Mouse (Mus musculus): ENCODE measurements around the gene Retreg3. TPM values are rescaled to one million over a fixed set of nuclear protein-coding genes. Genes with fewer than 3 reads are reported as not detected.

Retreg3 gene
- polyA plus RNA-seq, 1 experiment: 41.2 TPM

GRCm38 (mm10) chr11:101063676-101064327 is 55.9 kb downstream of the Retreg3 start:
- peak overlapping the region; percentile 43 for H3K4me2 ChIP-seq (ENCODE audit: low read depth)
- peak in 2 of 3 experiments; percentile 19 to 69 for TF ChIP-seq MYOD1 (IDR thresholded peaks at IDR 0.05; ENCODE audit: control insufficient read depth in 1 of 3, insufficient read length in 2 of 3, low read depth in 2 of 3)
- peak; percentile 48 for TF ChIP-seq TCF12 (IDR thresholded peaks at IDR 0.05; ENCODE audit: insufficient read depth, poor library complexity, severe bottlenecking)
- peak; percentile 9 to 64 (median 58) for TF ChIP-seq MYOG (IDR thresholded peaks at IDR 0.05; ENCODE audit: control insufficient read depth in 1 of 3, insufficient read depth in 1 of 3, insufficient read length in 2 of 3, low read depth in 2 of 3)
- TF ChIP-seq TCF3 (IDR thresholded peaks at IDR 0.05; ENCODE audit: insufficient read length, low read depth): no peak
- peak overlapping the region; percentile 7 for H3ac ChIP-seq (ENCODE audit: control insufficient read depth, insufficient read length)
- H3K27me3 ChIP-seq (ENCODE audit: control insufficient read depth, insufficient read depth, insufficient read length): no peaks in the 10 kb centered on the region
- no peaks in the 10 kb centered on the region for H3K79me2 ChIP-seq (ENCODE audit: control insufficient read depth, insufficient read depth)
- no peak overlapping the region for H3K4me3 ChIP-seq
- no peaks in the 10 kb centered on the region for H3K36me3 ChIP-seq (ENCODE audit: control insufficient read depth, insufficient read depth)

DNA sequence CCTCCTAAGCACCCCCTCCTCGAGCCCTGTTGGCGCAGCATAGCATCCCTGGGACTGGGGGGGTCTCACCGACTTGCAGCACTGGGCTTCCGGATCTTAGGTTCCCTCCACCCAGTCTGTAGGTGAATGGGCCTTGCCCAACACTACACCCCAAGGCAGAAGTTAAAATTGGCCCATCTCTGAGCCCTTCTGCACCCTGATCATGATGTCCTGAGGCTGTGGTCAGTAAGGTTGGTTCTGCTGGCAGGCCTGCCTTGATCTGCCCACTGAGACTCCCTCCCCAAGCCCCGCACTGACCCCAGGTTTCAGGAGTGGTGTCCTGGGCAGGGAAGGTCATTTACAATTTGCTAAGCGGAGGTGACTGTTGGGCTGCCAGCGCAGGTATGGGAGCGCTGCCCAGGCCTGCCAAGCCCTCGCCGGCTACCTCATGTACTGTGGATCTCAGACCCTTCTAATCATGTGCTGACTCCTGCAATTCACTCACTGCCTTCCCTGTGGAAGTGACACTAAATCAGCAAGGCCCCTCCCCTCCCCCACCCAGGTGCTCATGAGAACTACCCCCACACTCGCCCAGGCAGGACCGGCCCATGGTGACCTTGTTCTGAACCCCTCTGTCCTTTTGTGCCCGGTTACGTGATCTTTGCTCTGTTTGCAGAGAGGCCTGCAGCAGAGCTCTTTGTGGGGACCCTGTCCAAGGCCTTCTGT is 56.6 kb downstream of the Retreg3 start:
- no peak for TF ChIP-seq POLR2A (IDR thresholded peaks at IDR 0.05; ENCODE audit: insufficient read length, low read depth)
- TF ChIP-seq MYOG (IDR thresholded peaks at IDR 0.05; ENCODE audit: control insufficient read depth in 1 of 3, insufficient read depth in 1 of 3, insufficient read length in 2 of 3, low read depth in 2 of 3): no peak
- TF ChIP-seq TCF3 (IDR thresholded peaks at IDR 0.05; ENCODE audit: insufficient read length, low read depth): no peak
- TF ChIP-seq POLR2AphosphoS2 (IDR thresholded peaks at IDR 0.05; ENCODE audit: insufficient read length, low read depth): no peak
- TF ChIP-seq MYOD1 (IDR thresholded peaks at IDR 0.05; ENCODE audit: control insufficient read depth in 1 of 3, insufficient read length in 2 of 3, low read depth in 2 of 3): no peak
- TF ChIP-seq E2F4 (IDR thresholded peaks at IDR 0.05; ENCODE audit: insufficient read depth): no peak
- no peak for TF ChIP-seq CEBPB (IDR thresholded peaks at IDR 0.05; ENCODE audit: insufficient read depth, poor library complexity, severe bottlenecking)
- TF ChIP-seq MAX (IDR thresholded peaks at IDR 0.05; ENCODE audit: low read depth): no peak
- TF ChIP-seq SRF (IDR thresholded peaks at IDR 0.05; ENCODE audit: control insufficient read depth, insufficient read length, low read depth): no peak
- no peak for TF ChIP-seq TCF12 (IDR thresholded peaks at IDR 0.05; ENCODE audit: insufficient read depth, poor library complexity, severe bottlenecking)
- no peak for TF ChIP-seq REST (IDR thresholded peaks at IDR 0.05; ENCODE audit: insufficient read depth, insufficient read length)
- TF ChIP-seq USF1 (IDR thresholded peaks at IDR 0.05; ENCODE audit: low read depth): no peak
- H3K4me2 ChIP-seq (ENCODE audit: low read depth): peak overlapping the region; percentile 43

DNA sequence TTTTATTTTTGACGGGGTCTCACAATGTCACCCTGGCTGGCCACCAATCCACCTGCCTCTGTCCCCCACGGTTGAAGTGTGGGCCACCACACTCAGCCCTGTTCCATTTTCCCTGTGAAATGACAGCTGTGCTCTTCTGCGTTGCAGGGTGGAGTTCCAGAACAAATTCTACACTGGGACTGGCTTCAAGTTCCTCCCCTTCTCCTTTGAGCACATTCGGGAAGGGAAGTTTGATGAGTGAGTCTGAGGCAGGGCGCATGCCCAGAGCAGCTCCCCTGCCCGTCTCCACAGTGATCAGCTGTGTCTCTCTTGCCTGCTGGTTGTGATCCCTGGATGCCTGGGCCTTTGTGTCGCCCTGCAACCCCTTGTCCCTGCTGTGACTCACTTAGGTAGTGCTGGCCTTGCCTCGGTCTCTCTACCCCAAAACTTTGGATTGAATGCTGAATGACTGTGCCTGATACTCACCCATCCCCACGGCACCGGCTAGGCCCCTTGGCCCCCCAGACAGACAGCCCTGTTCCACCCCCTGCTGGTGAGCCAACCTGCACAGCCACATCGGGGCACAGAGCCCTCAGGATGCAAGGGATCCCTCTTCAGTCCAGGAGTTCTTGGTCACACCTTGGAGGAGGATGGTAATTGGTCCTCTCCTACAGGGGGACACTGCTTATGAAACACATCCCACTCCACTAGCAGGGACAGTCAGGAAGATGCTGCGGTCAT is 57.4 kb downstream of the Retreg3 start:
- Histone ChIP-seq H3K36me3 (ENCODE audit: control insufficient read depth, insufficient read depth) (no peaks in the 10 kb centered on the region), H3K4me3 (no peak overlapping the region), H3K4me2 (ENCODE audit: low read depth) (peak overlapping the region; percentile 3), H3K27me3 (ENCODE audit: control insufficient read depth, insufficient read depth, insufficient read length) (no peaks in the 10 kb centered on the region), H3K79me2 (ENCODE audit: control insufficient read depth, insufficient read depth) (no peaks in the 10 kb centered on the region), H3ac (ENCODE audit: control insufficient read depth, insufficient read length) (peak overlapping the region; percentile 7)
- TF ChIP-seq E2F4 (IDR thresholded peaks at IDR 0.05; ENCODE audit: insufficient read depth) (no peak), MYOG (IDR thresholded peaks at IDR 0.05; ENCODE audit: control insufficient read depth in 1 of 3, insufficient read depth in 1 of 3, insufficient read length in 2 of 3, low read depth in 2 of 3) (peak in 2 of 3 experiments; percentile 52 to 64), TCF12 (IDR thresholded peaks at IDR 0.05; ENCODE audit: insufficient read depth, poor library complexity, severe bottlenecking) (peak; percentile 30), POLR2A (IDR thresholded peaks at IDR 0.05; ENCODE audit: insufficient read length, low read depth) (peak; percentile 52), REST (IDR thresholded peaks at IDR 0.05; ENCODE audit: insufficient read depth, insufficient read length) (no peak), MYOD1 (IDR thresholded peaks at IDR 0.05; ENCODE audit: control insufficient read depth in 1 of 3, insufficient read length in 2 of 3, low read depth in 2 of 3) (peak in 2 of 3 experiments; percentile 5 to 68), CEBPB (IDR thresholded peaks at IDR 0.05; ENCODE audit: insufficient read depth, poor library complexity, severe bottlenecking) (no peak), POLR2AphosphoS2 (IDR thresholded peaks at IDR 0.05; ENCODE audit: insufficient read length, low read depth) (peak; percentile 43)

More for the DNA sequence above, 56.6 kb downstream of the Retreg3 start:
- no peaks in the 10 kb centered on the region for H3K36me3 ChIP-seq (ENCODE audit: control insufficient read depth, insufficient read depth)
- H3ac ChIP-seq (ENCODE audit: control insufficient read depth, insufficient read length): peak overlapping the region; percentile 7
- no peaks in the 10 kb centered on the region for H3K27me3 ChIP-seq (ENCODE audit: control insufficient read depth, insufficient read depth, insufficient read length)
- no peak overlapping the region for H3K4me3 ChIP-seq
- no peaks in the 10 kb centered on the region for H3K79me2 ChIP-seq (ENCODE audit: control insufficient read depth, insufficient read depth)

DNA sequence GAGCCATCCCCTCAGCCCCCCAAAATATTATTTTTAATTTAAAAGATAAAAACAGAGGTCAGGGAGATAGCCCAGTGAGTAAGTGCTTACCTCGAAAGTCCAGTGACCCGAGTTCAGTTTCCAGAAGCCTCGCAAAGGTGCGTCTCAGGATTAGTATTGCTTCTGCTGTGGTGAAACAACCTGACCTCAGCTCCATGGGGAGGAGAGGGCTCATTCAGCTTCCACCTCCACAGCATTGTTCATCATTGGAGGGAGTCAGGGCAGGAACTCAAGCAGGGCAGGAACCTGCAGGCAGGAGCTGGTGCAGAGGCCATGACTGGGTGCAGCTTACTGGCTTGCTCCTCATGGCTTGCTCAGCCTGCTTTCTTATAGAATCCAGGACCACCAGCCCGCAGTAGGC is 58.6 kb downstream of the Retreg3 start:
- TF ChIP-seq POLR2A (IDR thresholded peaks at IDR 0.05; ENCODE audit: insufficient read length, low read depth) (no peak), TCF12 (IDR thresholded peaks at IDR 0.05; ENCODE audit: insufficient read depth, poor library complexity, severe bottlenecking) (no peak), USF1 (IDR thresholded peaks at IDR 0.05; ENCODE audit: low read depth) (no peak), CEBPB (IDR thresholded peaks at IDR 0.05; ENCODE audit: insufficient read depth, poor library complexity, severe bottlenecking) (no peak), E2F4 (IDR thresholded peaks at IDR 0.05; ENCODE audit: insufficient read depth) (no peak), MYOD1 (IDR thresholded peaks at IDR 0.05; ENCODE audit: control insufficient read depth in 1 of 3, insufficient read length in 2 of 3, low read depth in 2 of 3) (no peak), MAX (IDR thresholded peaks at IDR 0.05; ENCODE audit: low read depth) (no peak), POLR2AphosphoS2 (IDR thresholded peaks at IDR 0.05; ENCODE audit: insufficient read length, low read depth) (no peak), MYOG (IDR thresholded peaks at IDR 0.05; ENCODE audit: control insufficient read depth in 1 of 3, insufficient read depth in 1 of 3, insufficient read length in 2 of 3, low read depth in 2 of 3) (no peak), TCF3 (IDR thresholded peaks at IDR 0.05; ENCODE audit: insufficient read length, low read depth) (no peak), REST (IDR thresholded peaks at IDR 0.05; ENCODE audit: insufficient read depth, insufficient read length) (no peak), SRF (IDR thresholded peaks at IDR 0.05; ENCODE audit: control insufficient read depth, insufficient read length, low read depth) (no peak)
- Histone ChIP-seq H3K4me2 (ENCODE audit: low read depth) (no peak overlapping the region), H3K27me3 (ENCODE audit: control insufficient read depth, insufficient read depth, insufficient read length) (no peaks in the 10 kb centered on the region), H3ac (ENCODE audit: control insufficient read depth, insufficient read length) (no peak overlapping the region), H3K36me3 (ENCODE audit: control insufficient read depth, insufficient read depth) (no peaks in the 10 kb centered on the region), H3K4me3 (no peak overlapping the region), H3K79me2 (ENCODE audit: control insufficient read depth, insufficient read depth) (no peaks in the 10 kb centered on the region)

Measured in myocyte (in vitro differentiated cells).